ENCODE assay signal across 15 mouse cellular contexts in genomic region chr8:124264032-124264431, GRCm38 (mm10). TPM values are rescaled to one million over a fixed set of nuclear protein-coding genes. Genes with fewer than 3 reads are reported as not detected.
DNase-seq lines count a peak whose midpoint lies in the region; ATAC-seq and TF ChIP-seq lines count a peak whose summit lies in the region.
"Had no signal": no experiment of that assay in that cellular context is flagged by ENCODE, and none has a peak within 500 bp of the region (broad histone marks: within the 10 kb centered on the region; RNA-seq: fewer than 3 reads in every experiment).

No protein-coding gene starts in this region.

- peaks cover 28% of the 10 kb centered on the region; the same call in 1 of the 2 replicates for H3K79me2 ChIP-seq in liver, adult 2 months (ENCODE audit: control insufficient read depth, insufficient read depth, low read length)

- no peaks in the 10 kb centered on the region for H3K36me3 ChIP-seq in heart, embryonic 12.5 days
- no peaks in the 10 kb centered on the region for H3K36me3 ChIP-seq in liver, adult 2 months (ENCODE audit: control insufficient read depth, insufficient read depth, low read length)
- no peaks in the 10 kb centered on the region for H3K36me3 ChIP-seq in hindbrain, postnatal 0 days (ENCODE audit: insufficient read depth, low read length)
- H3K36me3 ChIP-seq in midbrain, postnatal 0 days (ENCODE audit: insufficient read depth, low read length): no peaks in the 10 kb centered on the region
- H3K36me3 ChIP-seq: heart, embryonic 15.5 days; liver, embryonic 13.5 days had no signal

- no peak overlapping the region for H3K9ac ChIP-seq in heart, embryonic 12.5 days
- peak overlapping the region; percentile 4; the same call in 1 of the 2 replicates for H3K9ac ChIP-seq in liver, adult 2 months (ENCODE audit: low read depth, low read length)
- H3K9ac ChIP-seq in hindbrain, postnatal 0 days (replicated peaks; ENCODE audit: low read length): no peak overlapping the region
- H3K9ac ChIP-seq in midbrain, postnatal 0 days (replicated peaks; ENCODE audit: low read length, poor library complexity, severe bottlenecking): no peak overlapping the region
- H3K9ac ChIP-seq: heart, embryonic 15.5 days; liver, embryonic 13.5 days had no signal

- no peak for TF ChIP-seq CTCF in liver, adult 2 months (IDR thresholded peaks at IDR 0.05; ENCODE audit: low read depth, low read length)
- no peak for TF ChIP-seq CTCF in hindbrain, postnatal 0 days (IDR thresholded peaks at IDR 0.05; ENCODE audit: low read depth)
- no peak for TF ChIP-seq CTCF in midbrain, postnatal 0 days (IDR thresholded peaks at IDR 0.05)

- no peak overlapping the region for H3K27ac ChIP-seq in heart, embryonic 12.5 days (ENCODE audit: poor library complexity, severe bottlenecking)
- H3K27ac ChIP-seq in liver, adult 2 months (replicated peaks; ENCODE audit: insufficient read depth, low read depth, low read length): peak overlapping the region; percentile 34
- H3K27ac ChIP-seq in hindbrain, postnatal 0 days: peak overlapping the region; percentile 41; the same call in 1 of the 2 replicates
- peak overlapping the region; percentile 60; the same call in 1 of the 2 replicates for H3K27ac ChIP-seq in midbrain, postnatal 0 days (ENCODE audit: low read depth, low read length)
- H3K27ac ChIP-seq: heart, embryonic 15.5 days; liver, embryonic 13.5 days; macrophage had no signal

- ATAC-seq in heart, embryonic 12.5 days (ENCODE audit: insufficient number of reproducible peaks, low FRiP score): no peak
- no peak for ATAC-seq in hindbrain, postnatal 0 days
- no peak for ATAC-seq in midbrain, postnatal 0 days (ENCODE audit: low FRiP score)
- ATAC-seq: forebrain, embryonic 14.5 days; intestine, postnatal 0 days had no signal

- DNase-seq in heart, postnatal 4 days: peak; percentile 49
- no peak for DNase-seq in liver, adult 2 months (ENCODE audit: extremely low read depth, low read depth, low spot score)
- no peak for DNase-seq in liver
- no peak for DNase-seq in hindbrain, postnatal 0 days (ENCODE audit: low spot score)
- DNase-seq in midbrain, postnatal 0 days (ENCODE audit: low spot score): no peak
- DNase-seq in layer of hippocampus, adult 8-10 months (ENCODE audit: low spot score in 2 of 2): no peak
- no peak for DNase-seq in gastrocnemius, postnatal 4 days (ENCODE audit: low spot score in 2 of 2)
- DNase-seq: gastrocnemius, postnatal 10 days; liver, embryonic 13.5 days had no signal

- WGBS in heart, embryonic 12.5 days: 74% methylated on average over 8 of the region's 8 CpGs
- WGBS in liver, adult 2 months: 54% methylated on average over 8 of the region's 8 CpGs
- 80% methylated on average over 8 of the region's 8 CpGs for WGBS in hindbrain, postnatal 0 days
- 77% methylated on average over 8 of the region's 8 CpGs for WGBS in midbrain, postnatal 0 days

- peaks cover 55% of the 10 kb centered on the region for H3K4me1 ChIP-seq in heart, embryonic 12.5 days (replicated peaks)
- H3K4me1 ChIP-seq in liver, adult 2 months (ENCODE audit: control insufficient read depth, insufficient read depth, low read length): peaks cover 38% of the 10 kb centered on the region
- H3K4me1 ChIP-seq in hindbrain, postnatal 0 days (ENCODE audit: insufficient read depth, low read length): peaks cover 22% of the 10 kb centered on the region; the same call in 1 of the 2 replicates
- peaks cover 5% of the 10 kb centered on the region for H3K4me1 ChIP-seq in midbrain, postnatal 0 days (ENCODE audit: insufficient read depth, low read length)

- no peak overlapping the region for H3K4me2 ChIP-seq in heart, embryonic 12.5 days
- no peak overlapping the region for H3K4me2 ChIP-seq in hindbrain, postnatal 0 days (ENCODE audit: low read depth, low read length)
- no peak overlapping the region for H3K4me2 ChIP-seq in midbrain, postnatal 0 days (ENCODE audit: low read depth, low read length, poor library complexity, severe bottlenecking)
- H3K4me2 ChIP-seq: heart, embryonic 15.5 days; liver, embryonic 13.5 days had no signal

- no peak overlapping the region for H3K4me3 ChIP-seq in heart, embryonic 12.5 days
- H3K4me3 ChIP-seq in liver, adult 2 months (ENCODE audit: insufficient read depth, low read depth, low read length): no peak overlapping the region
- no peak overlapping the region for H3K4me3 ChIP-seq in hindbrain, postnatal 0 days (ENCODE audit: low read length)
- H3K4me3 ChIP-seq in midbrain, postnatal 0 days (ENCODE audit: low read depth, low read length): no peak overlapping the region
- H3K4me3 ChIP-seq: heart, embryonic 15.5 days; liver, embryonic 13.5 days; myocyte had no signal

- no peak for TF ChIP-seq POLR2A in liver, adult 2 months (IDR thresholded peaks at IDR 0.05; ENCODE audit: extremely low read depth, insufficient read depth, low read length)

- H3K9me3 ChIP-seq in heart, embryonic 12.5 days (replicated peaks): 0 out of 2 replicates have a peak, but pooled peaks cover 4% of the 10 kb centered on the region
- H3K9me3 ChIP-seq in hindbrain, postnatal 0 days (ENCODE audit: low read length): no peaks in the 10 kb centered on the region
- H3K9me3 ChIP-seq in midbrain, postnatal 0 days (ENCODE audit: low read length): no peaks in the 10 kb centered on the region
- H3K9me3 ChIP-seq: heart, embryonic 15.5 days; liver, embryonic 13.5 days had no signal

- no peaks in the 10 kb centered on the region for H3K27me3 ChIP-seq in heart, embryonic 12.5 days (replicated peaks)
- H3K27me3 ChIP-seq in liver, adult 2 months (ENCODE audit: control insufficient read depth, insufficient read depth, low read length): no peaks in the 10 kb centered on the region
- H3K27me3 ChIP-seq in hindbrain, postnatal 0 days (ENCODE audit: insufficient read depth, low read length): no peaks in the 10 kb centered on the region
- H3K27me3 ChIP-seq in midbrain, postnatal 0 days (ENCODE audit: insufficient read depth, low read length): no peaks in the 10 kb centered on the region
- H3K27me3 ChIP-seq: heart, embryonic 15.5 days; liver, embryonic 13.5 days had no signal

RNA-seq across cellular contexts. Expression of gene Galnt2, which starts 32.8 kb away (rescaled TPM):
- total RNA-seq in heart, postnatal 4 days (2021): 10 to 100 TPM; 47.2 to 52.9 TPM
- polyA plus RNA-seq in heart, embryonic 12.5 days (2016; fragmentation: Nextera tagmentation; extraction: Ambion mirVana): 77.9 and 80.9 TPM in 2 replicates
- 9.3 and 11.3 TPM in 2 replicates for total RNA-seq in liver, adult 2 months (2014; rRNA removed)
- 7.3 and 11.3 TPM in 2 replicates for polyA plus RNA-seq in liver, adult 2 months (2012; rRNA removed)
- 36.5 and 77.6 TPM in 2 replicates for total RNA-seq in hindbrain, postnatal 0 days (2014; rRNA removed)
- polyA plus RNA-seq in hindbrain, postnatal 0 days (2015; fragmentation: Nextera tagmentation; extraction: Ambion mirVana): 53.3 and 54.9 TPM in 2 replicates
- 51.3 and 80.9 TPM in 2 replicates for total RNA-seq in midbrain, postnatal 0 days (2014; rRNA removed)
- 65.4 and 66.4 TPM in 2 replicates for polyA plus RNA-seq in midbrain, postnatal 0 days (2015; fragmentation: Nextera tagmentation; extraction: Ambion mirVana)
- total RNA-seq in layer of hippocampus, adult 8-10 months (2022): 10 to 100 TPM; 33.7 to 48.5 (median 40.8) TPM
- total RNA-seq in gastrocnemius, postnatal 4 days (2021): 10 to 100 TPM; 47.4 to 54.6 TPM
